Mouse (Mus musculus): ENCODE results near the gene Enc1.

Enc1 gene

DNA sequence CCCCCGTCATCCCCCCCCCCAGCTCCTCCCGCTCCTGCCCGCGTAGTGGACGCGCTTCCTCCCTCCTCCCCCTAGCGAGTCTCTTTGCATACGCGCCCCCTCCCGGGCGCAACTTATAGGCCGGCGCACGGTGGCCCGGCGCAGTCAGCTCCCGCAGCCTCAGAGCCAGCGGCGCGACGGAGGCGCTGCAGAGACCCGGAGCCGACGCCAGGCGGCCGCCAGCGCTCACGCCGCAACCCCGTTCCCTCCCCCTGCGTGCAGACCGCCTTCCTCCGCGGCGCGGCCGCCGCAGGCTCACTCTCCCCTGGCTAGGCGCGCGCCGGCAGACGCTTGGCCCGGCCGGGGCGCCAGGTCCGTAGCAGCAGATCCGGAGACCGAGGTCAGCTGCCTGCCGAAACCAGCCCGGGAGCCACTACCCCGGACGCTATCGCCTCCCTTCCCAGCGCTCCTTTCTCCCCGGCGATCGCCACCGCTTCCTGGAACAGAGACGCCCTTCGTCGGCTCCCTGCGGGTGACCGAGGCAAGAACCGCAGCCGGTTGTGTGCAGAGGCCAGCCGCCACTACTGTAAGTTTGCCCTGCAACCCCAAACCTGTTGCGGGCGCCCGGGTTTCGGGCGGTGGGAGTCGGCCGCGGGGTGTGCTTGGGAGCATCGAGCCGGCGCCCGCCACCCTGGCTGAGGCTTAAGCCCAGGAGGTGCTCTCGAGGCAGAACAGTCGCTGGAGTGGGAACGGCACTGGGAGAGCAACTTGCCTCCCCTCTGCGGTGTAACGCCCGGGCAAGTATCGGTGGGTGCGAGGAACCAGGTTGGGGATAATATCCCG, at the start of gene Enc1:
Gene Enc1 (plus strand): TSS at position 141 of the 822 bp plus-strand sequence.
- DNase-seq (ENCODE audit: low read depth): peak; percentile 85

DNA sequence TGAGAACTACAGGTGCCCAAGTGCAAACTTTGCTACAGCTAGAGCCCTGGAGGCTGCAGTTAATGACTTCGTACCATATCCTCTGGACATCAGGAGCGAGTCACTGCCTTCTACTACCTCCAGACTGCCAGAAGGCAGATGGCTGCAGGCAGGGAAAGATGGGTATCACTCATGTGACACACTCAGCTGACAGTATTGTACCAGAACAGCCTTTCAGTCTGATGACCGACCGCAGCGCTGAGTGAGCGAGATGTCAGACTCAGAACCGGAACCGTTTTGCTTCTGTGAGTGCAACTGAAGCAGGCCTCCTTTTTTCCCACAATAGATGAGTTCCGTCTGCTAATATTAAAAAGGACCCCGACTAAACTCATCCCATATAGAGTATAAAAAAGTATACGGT, 48.3 kb upstream of the Enc1 start:
- no peak for DNase-seq (ENCODE audit: low read depth)

DNA sequence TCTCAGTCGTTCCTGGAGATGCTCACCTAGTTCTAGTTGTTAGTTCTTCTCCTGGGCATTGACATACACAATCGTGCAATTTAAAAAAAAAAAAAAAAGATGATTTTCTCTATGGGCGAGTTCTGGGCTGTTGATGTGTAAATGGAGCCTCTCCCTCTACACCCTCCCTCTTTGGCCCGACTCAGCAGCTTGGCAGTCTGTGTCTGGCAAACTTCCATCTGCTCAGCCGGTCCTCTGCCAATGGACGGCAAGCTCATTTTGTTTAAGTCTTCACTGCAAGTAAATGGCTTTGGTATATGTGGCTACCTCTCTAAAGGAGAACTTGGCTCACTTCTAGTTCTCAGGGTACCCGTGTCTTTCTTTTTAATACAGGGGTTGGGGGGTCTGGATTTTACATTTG, 47.5 kb upstream of the Enc1 start:
- peak; percentile 37 for DNase-seq (ENCODE audit: low read depth)

DNA sequence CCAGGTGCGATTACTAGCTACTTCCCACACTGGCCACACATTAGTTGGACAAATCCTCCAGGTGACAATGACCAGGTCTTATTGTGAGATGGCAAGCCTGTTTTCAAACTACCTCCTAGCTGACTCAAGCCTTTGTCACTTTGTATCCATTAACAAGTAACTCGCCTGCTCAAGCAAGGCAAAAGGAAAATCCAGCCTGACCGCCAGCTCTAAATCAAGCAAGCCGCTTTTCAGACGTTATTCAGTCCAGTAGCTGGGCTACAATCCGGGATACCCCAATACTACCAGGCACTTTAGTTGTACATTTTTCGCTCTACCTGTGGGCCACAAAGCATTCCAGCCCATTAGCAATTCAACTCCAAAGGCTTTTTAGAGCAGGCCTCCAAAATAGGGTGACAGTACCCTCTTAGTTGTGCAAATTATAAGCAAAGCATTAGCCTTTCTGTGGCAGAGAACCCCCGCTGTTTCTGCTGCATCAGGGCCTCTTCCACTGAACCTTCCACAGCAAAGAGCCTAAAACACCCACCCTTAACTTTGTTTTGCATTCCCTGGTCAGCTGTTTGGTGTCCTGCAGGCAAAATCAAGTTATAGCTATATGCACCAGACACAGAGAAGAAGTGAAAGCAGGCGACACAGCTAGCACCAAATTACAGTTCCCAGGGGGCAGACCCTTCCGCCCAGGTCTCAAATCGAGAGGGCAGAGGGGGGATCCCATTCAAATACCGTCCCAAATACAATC, 44.5 kb upstream of the Enc1 start:
- no peak for DNase-seq (ENCODE audit: low read depth)

DNA sequence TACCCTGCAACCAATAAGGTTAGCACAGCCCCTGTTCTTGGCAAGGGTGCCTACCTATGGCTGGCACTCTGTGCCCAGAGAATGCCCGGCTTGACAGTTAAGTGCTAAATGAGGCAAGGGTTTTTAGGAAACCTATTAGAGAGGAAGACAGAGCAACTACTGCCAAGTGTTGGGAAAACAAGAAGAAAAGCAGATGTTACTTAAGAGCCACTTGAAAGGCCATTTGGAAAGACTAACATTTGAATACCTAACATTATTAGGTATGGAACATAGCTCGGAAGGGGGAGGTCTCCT, 44.0 kb upstream of the Enc1 start:
- no peak for DNase-seq (ENCODE audit: low read depth)

DNA sequence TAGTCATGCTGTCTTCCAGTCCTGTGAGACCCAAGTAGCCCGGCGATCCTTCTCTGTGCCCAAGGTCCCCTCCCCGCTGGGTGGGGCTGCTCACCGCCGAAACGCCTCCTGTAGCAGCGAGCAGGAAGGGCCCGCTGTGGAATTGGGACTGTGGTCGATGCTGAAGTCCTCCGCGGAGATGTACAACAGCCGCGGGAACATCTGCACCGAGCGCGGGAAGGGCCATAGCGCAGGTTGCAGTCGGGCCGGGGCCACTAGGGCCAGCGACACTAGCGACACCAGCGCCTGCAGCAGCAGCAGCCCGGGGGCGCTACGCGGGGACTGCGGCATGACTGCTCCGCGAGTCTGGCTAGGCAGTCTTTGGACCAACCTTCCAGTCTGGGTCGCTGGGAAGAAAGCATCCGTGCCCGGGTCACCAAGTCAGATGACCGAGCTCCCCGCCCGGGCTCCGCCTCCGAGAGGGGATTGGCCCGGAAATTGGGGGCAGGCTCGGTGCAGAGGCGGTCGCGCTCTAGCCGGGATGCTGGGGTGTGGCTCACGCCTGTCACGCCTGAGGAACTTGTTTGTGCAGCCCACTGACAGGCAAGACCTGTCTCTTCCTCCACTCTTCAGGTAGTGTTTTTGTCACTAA, 42.9 kb upstream of the Enc1 start, which contains the start of gene Hexb:
Gene Hexb (minus strand): TSS at position 426 of the 631 bp plus-strand sequence.
- DNase-seq (ENCODE audit: low read depth): peak; percentile 73

DNA sequence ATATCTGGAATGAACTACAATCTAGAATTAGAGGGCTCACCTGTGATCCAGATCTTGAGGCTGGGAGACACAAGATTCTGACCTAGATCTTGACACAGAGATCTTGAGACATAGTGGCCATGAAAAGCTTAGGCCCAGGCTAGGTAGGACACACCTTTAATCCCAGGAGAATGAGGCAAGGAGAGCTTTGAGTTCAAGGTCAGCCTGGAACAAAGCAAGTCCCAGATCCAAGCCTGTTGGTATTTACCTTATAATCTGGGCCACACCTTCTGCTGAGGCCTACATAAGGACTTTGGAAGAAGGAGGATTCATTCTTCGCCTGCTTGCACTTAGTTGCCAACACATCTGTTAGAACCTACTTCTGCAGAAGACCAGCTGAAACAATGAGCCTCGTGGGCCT, 41.8 kb upstream of the Enc1 start:
- DNase-seq (ENCODE audit: low read depth): no peak

DNA sequence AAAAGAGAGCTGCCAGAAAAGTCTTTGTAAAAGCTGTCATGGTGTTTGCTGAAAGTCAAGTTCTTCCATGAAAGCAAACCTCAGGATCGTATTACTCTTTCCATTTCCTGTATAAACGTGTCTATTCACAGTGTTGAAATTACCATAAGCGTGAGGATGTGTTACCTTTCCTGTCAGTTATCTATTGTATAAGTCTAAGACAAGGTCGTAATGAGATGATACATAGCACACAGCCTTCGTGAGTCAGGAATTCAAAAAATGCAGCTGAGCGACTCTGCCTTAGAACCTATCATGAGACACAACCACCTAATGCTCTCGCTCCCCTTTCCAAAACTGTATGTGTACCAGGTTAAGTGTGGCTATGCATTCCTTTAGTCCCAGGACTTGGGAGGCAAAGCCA, 39.8 kb upstream of the Enc1 start:
- DNase-seq (ENCODE audit: low read depth): no peak

DNA sequence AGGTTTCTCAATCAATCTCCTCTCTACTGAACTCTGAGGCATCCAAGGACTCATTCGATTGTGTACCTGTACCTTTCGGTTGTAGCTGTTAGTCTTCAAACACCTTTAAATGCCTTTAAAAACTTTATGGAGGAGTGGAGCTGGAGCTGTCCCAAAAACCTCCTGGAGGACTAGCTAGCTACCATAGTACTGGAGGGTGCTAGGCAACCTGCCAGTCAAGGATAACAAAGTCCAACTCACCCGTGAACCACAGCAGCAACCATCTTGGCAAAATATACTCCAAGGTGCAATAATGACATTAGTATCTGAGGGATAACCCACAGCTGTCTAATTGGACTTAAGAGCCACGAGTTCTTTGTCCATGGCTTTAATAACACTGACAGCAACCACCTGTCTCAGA, 39.0 kb upstream of the Enc1 start:
- no peak for DNase-seq (ENCODE audit: low read depth)

DNA sequence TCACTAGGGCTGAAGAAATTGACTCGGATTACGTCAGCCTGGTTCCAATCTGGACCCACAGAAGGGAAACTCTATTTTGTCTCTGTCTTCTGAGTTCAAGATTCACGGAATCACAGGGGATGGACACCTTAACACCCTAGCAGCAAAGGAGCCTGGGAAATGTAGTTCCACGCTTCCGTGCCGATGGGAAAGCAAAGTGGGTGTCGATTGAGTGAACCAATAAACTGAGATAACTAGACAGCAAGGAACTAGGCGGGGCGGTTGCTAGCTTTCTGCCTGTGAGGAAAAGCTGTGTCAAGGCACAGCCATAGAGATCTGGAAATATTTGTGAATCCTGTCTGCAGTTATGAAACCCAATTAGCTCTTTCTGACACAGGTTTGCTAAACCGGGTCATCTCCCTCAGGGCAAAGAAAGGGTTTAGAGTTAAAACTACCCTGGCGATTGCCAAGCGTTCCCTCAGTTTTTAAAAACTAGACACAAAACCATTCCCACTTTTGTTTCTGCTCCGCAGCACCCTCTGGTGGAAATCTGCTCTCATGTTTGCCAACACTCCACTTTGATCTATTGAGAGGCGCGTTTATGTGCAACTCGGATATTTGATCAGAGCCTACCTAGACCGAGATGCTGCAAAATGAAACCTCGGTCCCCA, 35.7 kb upstream of the Enc1 start:
- peak; percentile 83 for DNase-seq (ENCODE audit: low read depth)

DNA sequence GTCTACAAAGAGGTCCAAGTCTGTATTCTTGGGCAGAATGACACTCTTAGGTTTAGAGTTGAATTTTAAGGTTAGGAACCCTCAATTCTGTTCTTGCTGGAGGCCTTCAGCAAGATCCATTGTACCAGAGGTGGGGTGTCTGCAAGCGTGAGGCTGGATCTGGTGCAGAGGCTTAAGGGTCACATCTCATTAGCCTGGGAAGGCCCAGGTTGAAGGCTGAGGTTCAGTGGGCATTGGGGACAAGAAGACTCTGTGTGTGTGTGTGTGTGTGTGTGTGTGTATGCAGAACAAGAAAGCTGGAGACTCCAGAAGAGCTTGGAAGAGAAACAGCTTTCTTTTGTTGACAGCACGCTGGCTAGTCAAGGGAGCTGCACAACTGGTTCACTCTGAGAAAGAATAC, 34.9 kb upstream of the Enc1 start:
- DNase-seq (ENCODE audit: low read depth): no peak

DNA sequence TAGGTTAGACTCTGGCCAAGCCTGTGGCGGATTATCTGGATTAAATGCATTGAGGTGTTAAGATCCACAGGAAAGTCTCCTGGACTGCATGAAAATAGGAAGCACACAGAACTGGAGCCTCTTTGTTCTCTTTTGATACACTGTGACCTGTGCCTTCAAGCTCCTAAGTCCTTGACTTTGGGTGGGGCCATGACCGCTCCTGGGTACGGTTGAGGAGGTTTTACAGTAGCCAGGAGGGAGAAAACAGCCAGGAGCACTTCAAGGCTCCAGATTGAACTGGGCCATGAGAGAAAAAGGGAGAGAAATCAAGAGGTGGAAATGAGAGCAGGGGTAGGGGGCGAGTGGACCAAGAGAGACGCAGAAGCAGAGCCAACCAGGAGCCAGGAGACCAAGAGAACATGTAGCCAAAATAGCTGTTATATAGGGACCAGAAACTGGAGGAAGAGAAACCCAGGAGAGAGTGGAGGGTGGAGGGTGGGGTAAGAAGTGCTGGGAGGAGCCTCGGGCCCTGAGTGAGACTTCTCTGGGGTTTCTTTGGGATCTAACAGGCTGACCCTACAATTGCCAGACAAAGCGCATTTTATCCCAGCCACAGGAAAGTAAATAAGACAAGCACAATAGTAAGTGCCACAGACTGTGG, 33.3 kb upstream of the Enc1 start:
- no peak for DNase-seq (ENCODE audit: low read depth)

DNA sequence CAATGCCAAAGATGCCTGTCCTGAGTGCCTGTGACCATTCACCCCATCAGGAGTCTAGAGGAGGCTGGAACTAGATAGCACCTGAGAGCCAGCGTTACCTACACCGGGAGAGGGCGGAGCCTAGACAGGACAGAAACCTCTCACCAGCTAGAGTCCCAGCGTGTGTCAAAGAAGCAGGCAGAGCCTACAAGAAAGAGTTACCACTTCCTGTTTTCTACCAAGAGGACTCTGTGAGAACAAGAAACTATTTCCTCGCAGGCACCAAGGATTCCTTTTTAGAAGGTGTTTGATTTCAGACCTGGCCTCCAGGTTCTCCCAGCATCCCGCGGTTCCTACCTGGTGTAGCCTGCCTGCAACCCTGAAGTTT, 32.8 kb upstream of the Enc1 start:
- DNase-seq (ENCODE audit: low read depth): no peak

DNA sequence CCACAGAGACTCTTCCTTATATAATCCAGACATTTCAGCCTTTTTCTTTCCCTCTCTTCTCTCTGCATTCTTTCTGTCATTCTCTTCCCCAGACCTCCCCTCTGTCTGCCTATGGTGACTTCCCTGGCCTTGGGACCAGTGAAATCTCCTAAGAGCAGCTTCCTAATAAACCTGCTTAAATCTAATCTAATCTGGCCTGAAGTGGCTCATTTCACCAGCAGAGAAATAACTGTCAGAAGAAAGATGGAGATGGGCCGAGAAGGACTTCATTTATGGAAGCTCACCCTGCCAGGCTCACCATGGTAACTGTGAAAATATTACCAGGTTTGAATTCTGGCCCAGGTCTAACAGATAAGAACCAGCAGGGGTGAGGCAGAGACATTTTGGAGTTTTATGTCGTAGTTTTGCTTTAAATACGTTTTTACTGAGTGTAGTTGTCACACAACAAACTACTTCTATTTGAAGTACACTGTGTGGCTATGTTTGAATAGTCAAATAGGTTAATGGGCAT, 32.4 kb upstream of the Enc1 start:
- no peak for DNase-seq (ENCODE audit: low read depth)

DNA sequence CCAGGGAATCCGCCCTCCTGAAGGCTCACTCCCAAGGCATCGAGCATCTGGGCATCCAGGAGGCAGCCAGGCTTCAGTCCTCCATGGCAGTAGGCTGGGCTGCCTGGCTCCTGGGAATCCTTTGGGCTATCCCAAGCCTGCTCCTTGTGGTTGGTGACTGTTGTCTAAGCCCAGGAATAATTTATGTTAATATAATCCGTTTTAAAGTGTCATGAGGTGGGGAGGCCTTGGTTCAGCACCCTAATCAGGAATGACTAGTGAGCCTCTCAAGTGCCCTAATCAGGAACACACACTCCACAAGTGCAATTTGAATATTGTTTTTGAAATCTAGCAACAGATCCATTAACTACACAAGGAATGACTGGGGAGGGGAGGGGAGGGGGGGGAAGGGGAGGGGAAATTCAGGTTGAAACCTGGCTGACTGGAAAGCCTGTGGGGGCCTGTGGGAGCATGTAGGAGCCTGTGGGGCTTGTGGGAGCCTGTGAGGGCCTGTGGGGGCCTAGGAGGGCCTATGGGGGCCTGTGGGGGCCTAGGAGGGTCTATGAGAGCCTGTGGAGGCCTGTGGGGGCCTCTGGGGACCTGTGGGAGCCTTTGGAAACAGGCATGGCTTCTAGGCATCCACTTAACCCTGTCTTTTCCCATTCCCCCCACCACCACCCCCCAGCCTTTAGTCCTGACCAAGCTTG, 26.2 kb upstream of the Enc1 start:
- DNase-seq (ENCODE audit: low read depth): no peak

DNA sequence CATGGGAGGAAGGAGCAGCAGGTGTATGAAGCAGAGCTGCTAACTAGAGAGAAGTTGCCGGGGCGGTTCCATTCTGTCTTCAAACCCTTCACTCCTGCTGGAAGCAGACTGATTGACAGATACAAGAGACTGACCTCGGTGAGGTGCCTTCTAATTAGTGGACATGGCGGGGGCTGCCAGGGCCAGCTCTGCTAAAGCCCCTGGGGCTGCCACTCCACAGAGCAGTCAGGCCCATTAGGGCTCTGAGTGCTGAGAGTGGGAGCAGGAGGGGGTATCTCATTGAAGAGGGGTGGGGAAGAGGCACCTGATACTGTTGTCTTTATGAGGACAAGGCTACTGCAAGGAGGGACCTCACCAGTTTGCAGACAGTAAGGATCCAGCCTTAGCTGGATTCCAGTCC, 25.3 kb upstream of the Enc1 start:
- no peak for DNase-seq (ENCODE audit: low read depth)

DNA sequence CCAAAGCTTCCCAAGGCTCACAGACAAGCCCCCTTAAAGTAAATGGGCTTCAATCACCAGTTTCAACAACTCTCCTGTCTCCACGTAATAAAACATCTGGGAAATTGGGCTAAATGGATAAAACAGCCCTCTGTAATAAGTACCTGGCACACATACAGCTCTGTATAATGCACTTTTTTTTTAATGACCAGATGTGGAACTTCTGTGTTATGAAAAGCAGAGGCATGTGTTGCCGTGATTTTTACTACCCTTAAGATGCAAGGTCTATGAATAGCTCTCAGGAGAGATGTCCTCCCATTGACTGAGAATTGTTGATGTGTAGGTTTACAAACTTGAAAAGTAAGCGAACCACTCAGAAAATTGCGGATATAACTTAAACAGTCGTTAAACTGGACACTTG, 24.7 kb upstream of the Enc1 start:
- no peak for DNase-seq (ENCODE audit: low read depth)

DNA sequence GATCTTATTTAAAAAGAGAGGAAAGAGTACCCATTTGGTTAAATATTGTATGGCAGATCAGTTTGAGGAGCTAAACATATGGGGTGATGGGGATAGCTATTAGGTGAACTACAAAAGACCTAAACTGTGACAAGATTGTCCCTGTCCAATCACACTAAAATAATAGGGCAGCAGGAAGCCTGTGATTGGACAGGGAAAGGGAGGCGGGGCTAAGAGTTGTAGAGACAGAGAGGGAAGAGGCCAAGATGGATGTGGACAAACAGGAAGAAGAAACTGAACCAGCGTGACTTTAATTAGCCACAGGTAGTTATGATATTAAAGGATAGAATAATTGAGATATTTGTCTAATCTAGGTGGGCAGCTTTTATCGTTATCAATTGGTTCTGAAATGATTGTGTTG, 20.9 kb upstream of the Enc1 start:
- DNase-seq (ENCODE audit: low read depth): no peak

DNA sequence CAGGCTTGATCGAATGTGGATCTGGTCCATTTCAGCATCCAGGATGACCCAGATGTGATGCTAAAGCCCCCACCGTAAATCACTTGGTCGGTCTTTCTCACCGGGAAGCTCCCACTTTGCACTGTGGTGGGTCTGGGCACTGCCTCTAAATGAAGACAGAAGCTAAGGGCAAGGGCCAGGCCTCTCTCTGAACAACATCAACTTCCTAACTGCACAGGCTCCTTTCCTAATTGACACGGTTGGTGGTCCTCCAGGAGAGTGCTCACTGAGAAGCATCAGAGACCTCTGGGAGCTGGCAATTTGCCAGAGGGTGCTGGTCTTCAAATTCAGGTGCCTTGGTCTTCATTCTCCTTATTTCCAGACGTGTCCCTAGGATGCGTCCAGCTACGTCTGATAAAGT, 17.0 kb upstream of the Enc1 start:
- DNase-seq (ENCODE audit: low read depth): no peak

DNA sequence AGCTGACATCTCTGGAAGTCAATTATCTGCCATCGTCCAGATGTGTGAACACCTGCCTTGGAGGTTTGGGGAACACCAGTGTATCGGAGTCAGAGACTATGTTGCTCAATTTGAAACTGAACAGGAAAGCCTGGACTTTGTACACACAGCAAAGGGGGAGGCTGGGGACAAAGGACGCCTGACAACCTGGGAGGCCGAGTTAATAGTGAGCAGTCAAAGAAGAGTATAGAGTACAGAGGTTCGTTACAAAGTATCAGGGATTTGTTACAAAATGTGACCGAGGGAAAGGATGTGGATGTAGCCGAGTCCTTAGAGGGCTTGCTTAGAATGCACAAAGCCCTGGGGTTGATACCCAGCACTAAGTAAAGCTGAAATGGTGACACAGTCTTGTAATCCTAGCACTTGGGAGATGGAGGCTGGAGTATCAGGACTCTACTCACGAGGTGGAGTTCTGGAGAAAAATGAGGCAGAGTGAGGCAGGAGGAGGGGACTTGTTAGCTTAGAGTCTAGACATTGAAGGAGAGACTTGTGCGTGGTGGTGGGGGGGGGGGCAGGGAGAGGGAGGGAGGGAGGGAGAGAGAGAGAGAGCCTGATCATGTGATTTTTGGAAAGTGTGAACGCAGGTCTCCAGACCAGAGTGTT, 16.4 kb upstream of the Enc1 start:
- DNase-seq (ENCODE audit: low read depth): no peak

DNA sequence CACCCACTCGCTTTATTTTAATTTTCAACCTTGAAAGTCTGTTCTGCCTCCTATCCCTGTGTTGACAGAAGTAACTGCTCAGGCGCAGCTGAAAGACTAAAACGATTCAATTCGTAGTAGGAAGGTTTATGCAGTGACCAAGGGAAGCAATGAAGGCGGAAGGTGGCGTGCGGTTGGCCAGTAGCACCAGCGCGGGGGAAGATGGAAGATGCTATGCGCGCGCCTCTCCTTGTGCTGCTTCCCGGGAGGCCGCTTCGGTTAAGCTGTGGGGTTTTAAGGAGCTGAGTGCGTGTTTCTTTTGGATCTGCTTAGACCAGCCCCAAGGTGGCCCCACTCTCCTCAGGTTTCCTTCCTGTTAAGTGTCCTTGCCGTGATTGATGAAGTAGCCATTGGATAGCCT, 15.8 kb upstream of the Enc1 start:
- no peak for DNase-seq (ENCODE audit: low read depth)

All from fibroblast of lung, adult 2 months (primary cell).